Mouse (Mus musculus) retina, embryonic 14.5 days (tissue): Measurements from ENCODE around the gene Tmem206.
A peak's percentile ranks its signal among the peaks of the same experiment; 100 is the strongest.

Experiments used
- DNase-seq: peaks from one replicate; pipeline ENCODE4 v3.0.0-alpha.2; 2015; ENCODE audit warnings: low spot score

Tmem206 gene

GRCm38 (mm10) chr1:191325726-191326232 is at the start of gene Tmem206:
TSS of gene Tmem206 (plus strand) at chr1:191325912.
- peak; percentile 99 for DNase-seq

- no peak for DNase-seq
These were observed 49.5 kb upstream of the Tmem206 start for GRCm38 (mm10) chr1:191276181-191276580.

GRCm38 (mm10) chr1:191277549-191278059 is 48.1 kb upstream of the Tmem206 start:
- DNase-seq = no peak

GRCm38 (mm10) chr1:191278324-191278723 is 47.4 kb upstream of the Tmem206 start:
- no peak for DNase-seq

- no peak for DNase-seq
These were observed 44.5 kb upstream of the Tmem206 start for GRCm38 (mm10) chr1:191281171-191281570.

- DNase-seq = no peak
These were observed 43.4 kb upstream of the Tmem206 start for GRCm38 (mm10) chr1:191282319-191282718.

- DNase-seq = peak; percentile 32
These were observed 42.3 kb upstream of the Tmem206 start for GRCm38 (mm10) chr1:191283110-191284040.

GRCm38 (mm10) chr1:191284502-191284901 is 41.2 kb upstream of the Tmem206 start:
- no peak for DNase-seq

- DNase-seq = peak; percentile 69
These were observed 37.0 kb upstream of the Tmem206 start for GRCm38 (mm10) chr1:191288762-191289161.

- DNase-seq = no peak
These were observed 33.4 kb upstream of the Tmem206 start for GRCm38 (mm10) chr1:191292348-191292747.

- no peak for DNase-seq
These were observed 32.7 kb upstream of the Tmem206 start for GRCm38 (mm10) chr1:191293051-191293450.

GRCm38 (mm10) chr1:191293996-191294795 is 31.5 kb upstream of the Tmem206 start:
- no peak for DNase-seq

GRCm38 (mm10) chr1:191295784-191296183 is 29.9 kb upstream of the Tmem206 start:
- no peak for DNase-seq

GRCm38 (mm10) chr1:191296445-191296844 is 29.3 kb upstream of the Tmem206 start:
- DNase-seq = no peak

- DNase-seq = no peak
These were observed 27.4 kb upstream of the Tmem206 start for GRCm38 (mm10) chr1:191298304-191298703.

- DNase-seq = peak; percentile 53
These were observed 26.3 kb upstream of the Tmem206 start for GRCm38 (mm10) chr1:191299215-191299942.

- DNase-seq = no peak
These were observed 23.8 kb upstream of the Tmem206 start for GRCm38 (mm10) chr1:191301903-191302302.

- DNase-seq = no peak
These were observed 22.0 kb upstream of the Tmem206 start for GRCm38 (mm10) chr1:191303736-191304135.

- no peak for DNase-seq
These were observed 21.5 kb upstream of the Tmem206 start for GRCm38 (mm10) chr1:191304216-191304615.

- no peak for DNase-seq
These were observed 20.1 kb upstream of the Tmem206 start for GRCm38 (mm10) chr1:191305610-191306009.

- no peak for DNase-seq
These were observed 19.4 kb upstream of the Tmem206 start for GRCm38 (mm10) chr1:191306316-191306715.
